ENCODE assay signal across 8 mouse cellular contexts in genomic region chr6:37463517-37464482, GRCm38 (mm10). TPM values are rescaled to one million over a fixed set of nuclear protein-coding genes. Genes with fewer than 3 reads are reported as not detected.
DNase-seq lines count a peak whose midpoint lies in the region; ATAC-seq and TF ChIP-seq lines count a peak whose summit lies in the region.
"Not testable (repeated sequence)": the region's sequence is repeated elsewhere in the genome, so short reads cannot be mapped to it uniquely, and the experiment has no call there.

No protein-coding gene starts in this region.

- not testable (repeated sequence) for H3K4me1 ChIP-seq in hindbrain, embryonic 12.5 days; lung, adult 2 months (ENCODE audit: control insufficient read depth, insufficient read depth, low read length); neural tube, embryonic 12.5 days

- not testable (repeated sequence) for DNase-seq in Patski (ENCODE audit: low read depth, low spot score)
- peak; percentile 53 to 60 for DNase-seq in cerebellum, postnatal 25 days
- peak; percentile 22 for DNase-seq in gastrocnemius, adult 18-20 months (ENCODE audit: low spot score)
- DNase-seq in layer of hippocampus, adult 8-10 months (ENCODE audit: low spot score in 2 of 2): peak; percentile 55 to 57
- peak; percentile 16 for DNase-seq in lung, adult 2 months
- DNase-seq in telencephalon, adult 2 months (ENCODE audit: low read depth, low spot score): peak; percentile 74

- H3K36me3 ChIP-seq in hindbrain, embryonic 12.5 days; neural tube, embryonic 12.5 days: not testable (repeated sequence)

- H3K9ac ChIP-seq in hindbrain, embryonic 12.5 days; neural tube, embryonic 12.5 days: not testable (repeated sequence)

- peak; percentile 89 for ATAC-seq in Patski
- peak; percentile 95 for ATAC-seq in hindbrain, embryonic 12.5 days (ENCODE audit: low FRiP score)
- ATAC-seq in neural tube, embryonic 12.5 days (ENCODE audit: low FRiP score, low read depth): peak; percentile 93

- TF ChIP-seq CTCF in Patski (IDR thresholded peaks at IDR 0.05): peak; percentile 72
- not testable (repeated sequence) for TF ChIP-seq CTCF in lung, adult 2 months (IDR thresholded peaks at IDR 0.05; ENCODE audit: insufficient read depth, low read length)

- peak overlapping the region; percentile 55 for H3K4me2 ChIP-seq in hindbrain, embryonic 12.5 days (replicated peaks)
- peak overlapping the region; percentile 60; the same call in 1 of the 2 replicates for H3K4me2 ChIP-seq in neural tube, embryonic 12.5 days (replicated peaks)

- in situ Hi-C loops in Patski (cut with MboI; ENCODE audit: low pct_unique_long_range_greater_than_20kb): loop anchor here (5.0 to 10.0 kb wide), 2 partner anchors 89 to 601 kb away; no protein-coding TSS in a partner anchor

- POLR2A ChIA-PET in Patski (lab: Charles Lee): not testable (repeated sequence)

- CTCF ChIA-PET in Patski (lab: Charles Lee): interaction anchor here (0.8 to 1.7 kb wide), 7 partner anchors 9 to 121 kb away, joined by 3 to 8 read pairs (median 3); no protein-coding TSS in a partner anchor

- H3K27me3 ChIP-seq in Patski; hindbrain, embryonic 12.5 days; neural tube, embryonic 12.5 days (replicated peaks): not testable (repeated sequence)

- H3K4me3 ChIP-seq in hindbrain, embryonic 12.5 days: peak overlapping the region; percentile 32
- H3K4me3 ChIP-seq in lung, adult 2 months (replicated peaks; ENCODE audit: extremely low read depth, low read depth, low read length): peak overlapping the region; percentile 44
- not testable (repeated sequence) for H3K4me3 ChIP-seq in neural tube, embryonic 12.5 days

- H3K9me3 ChIP-seq in hindbrain, embryonic 12.5 days (replicated peaks); neural tube, embryonic 12.5 days: not testable (repeated sequence)

- not testable (repeated sequence) for H3K27ac ChIP-seq in hindbrain, embryonic 12.5 days; neural tube, embryonic 12.5 days

- TF ChIP-seq POLR2A in lung, adult 2 months (IDR thresholded peaks at IDR 0.05; ENCODE audit: borderline replicate concordance, extremely low read depth, low read depth, low read length): not testable (repeated sequence)

- 2% methylated on average over 7 of the region's 25 CpGs for WGBS in hindbrain, embryonic 12.5 days
- under 1% methylated on average over 7 of the region's 25 CpGs for WGBS in lung, adult 2 months
- under 1% methylated on average over 7 of the region's 25 CpGs for WGBS in neural tube, embryonic 12.5 days

RNA-seq across cellular contexts. Expression of gene Creb3l2, which starts 21.9 kb away (rescaled TPM):
- polyA plus RNA-seq in Patski (2021): 39.0 TPM
- 10 to 100 TPM; 11.9 to 13.2 TPM for total RNA-seq in gastrocnemius, adult 18-20 months (2021)
- 14.9 and 16.7 TPM in 2 replicates for polyA plus RNA-seq in hindbrain, embryonic 12.5 days (2016; fragmentation: Nextera tagmentation; extraction: Ambion mirVana)
- 10 to 100 TPM; 10.3 to 15.9 (median 12.8) TPM for total RNA-seq in layer of hippocampus, adult 8-10 months (2022)
- polyA plus RNA-seq in lung, adult 2 months (2012; rRNA removed): 21.0 and 24.1 TPM in 2 replicates
- 9.4 and 9.6 TPM in 2 replicates for polyA plus RNA-seq in neural tube, embryonic 12.5 days (2016; fragmentation: Nextera tagmentation; extraction: Ambion mirVana)
